Mouse (Mus musculus): ENCODE measurements at regions not wholly inside any gene's neighbourhood (a gene's known extent, or its start where the extent isn't known, plus 50 kb on each side); places are given as distances from the start of the nearest gene placed in this dataset.

DNA sequence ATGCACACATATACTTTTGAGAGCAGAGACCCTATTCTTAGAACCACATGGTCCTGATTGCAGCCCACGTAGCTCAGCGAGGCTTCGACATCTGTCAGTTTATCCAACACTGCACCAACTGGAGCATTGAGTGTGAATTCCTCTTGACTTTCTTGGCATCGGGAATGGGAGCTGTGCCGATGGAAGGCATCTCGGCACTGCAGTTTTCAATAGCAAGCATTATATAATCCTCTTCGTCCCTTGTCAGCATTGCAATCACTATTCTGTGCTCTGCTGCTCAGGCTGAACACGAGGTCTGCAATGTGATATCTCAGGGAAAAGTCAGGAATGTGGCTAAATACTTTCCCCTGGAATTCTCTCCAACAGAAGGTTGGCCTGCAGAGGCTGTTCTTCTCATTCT is 224.6 kb downstream of the Lnpk start:
- DNase-seq (ENCODE audit: low read depth, low spot score), result no peak

DNA sequence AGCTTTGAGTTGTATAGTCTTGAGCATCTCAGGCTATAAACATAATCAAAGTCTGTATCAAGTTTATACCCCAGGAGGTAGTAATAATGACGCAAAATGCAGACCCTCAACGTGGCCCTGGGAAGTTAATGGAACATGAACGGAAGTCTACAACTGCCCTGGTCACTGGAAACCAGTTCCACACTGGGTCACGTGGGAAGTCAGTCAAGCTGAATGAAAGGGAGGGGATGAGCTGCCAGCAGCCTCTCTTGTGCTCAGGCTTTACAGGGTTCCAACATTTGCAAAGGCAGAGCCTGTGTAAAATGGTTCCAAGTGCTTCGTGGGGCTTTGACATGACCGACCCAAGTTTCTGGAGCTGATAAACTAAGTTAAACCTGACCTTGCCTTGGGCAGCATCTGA is 229.4 kb downstream of the Lnpk start:
- no peak for DNase-seq (ENCODE audit: low read depth, low spot score)

DNA sequence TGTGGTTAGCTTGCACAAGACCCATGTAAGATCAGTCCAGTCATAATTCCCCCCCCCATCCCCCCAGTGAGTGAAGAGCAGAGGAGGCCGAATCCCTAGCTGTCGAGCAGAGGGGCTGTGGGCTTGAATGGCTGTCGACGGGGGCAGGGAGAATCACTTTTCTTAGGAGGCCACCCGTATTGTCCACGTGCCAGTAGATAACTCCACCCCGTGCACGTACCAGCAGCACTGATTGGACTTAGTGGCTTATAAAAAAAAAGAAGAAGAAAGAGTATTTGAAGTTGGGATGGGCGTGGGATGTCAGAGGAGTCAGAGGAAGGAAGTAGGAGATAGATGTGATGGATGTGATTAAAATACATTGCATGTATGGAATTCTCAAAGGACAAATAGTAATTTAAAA is 272.9 kb downstream of the Lnpk start:
- no peak for DNase-seq (ENCODE audit: low read depth, low spot score)

DNA sequence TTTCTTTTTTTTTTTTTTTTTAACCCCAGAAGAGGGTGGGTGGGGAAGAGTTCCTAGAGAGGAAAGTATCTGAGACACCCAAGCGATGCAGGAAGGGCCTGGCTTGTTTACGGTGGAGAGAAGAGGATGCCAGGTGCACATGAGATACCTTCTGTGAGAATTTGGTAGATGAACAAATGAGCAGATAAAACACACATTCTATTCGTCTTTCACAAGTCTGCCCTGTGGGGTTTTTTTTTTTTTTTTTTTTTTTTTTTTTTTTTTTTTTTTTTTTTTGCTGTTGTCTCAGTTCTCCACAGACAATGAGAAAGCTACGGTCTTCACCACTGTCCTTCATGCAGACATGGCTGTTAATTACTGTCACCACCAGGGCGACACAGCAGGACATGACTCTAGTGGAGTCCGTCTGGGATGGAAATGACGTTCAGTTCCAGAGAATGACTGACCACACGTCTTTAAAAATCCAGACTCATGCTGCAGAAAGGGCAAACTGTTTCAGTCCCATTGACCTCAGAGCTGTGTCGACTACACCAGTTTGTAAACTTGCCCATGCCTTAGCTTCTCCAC is 278.3 kb downstream of the Lnpk start:
- no peak for DNase-seq (ENCODE audit: low read depth, low spot score)

DNA sequence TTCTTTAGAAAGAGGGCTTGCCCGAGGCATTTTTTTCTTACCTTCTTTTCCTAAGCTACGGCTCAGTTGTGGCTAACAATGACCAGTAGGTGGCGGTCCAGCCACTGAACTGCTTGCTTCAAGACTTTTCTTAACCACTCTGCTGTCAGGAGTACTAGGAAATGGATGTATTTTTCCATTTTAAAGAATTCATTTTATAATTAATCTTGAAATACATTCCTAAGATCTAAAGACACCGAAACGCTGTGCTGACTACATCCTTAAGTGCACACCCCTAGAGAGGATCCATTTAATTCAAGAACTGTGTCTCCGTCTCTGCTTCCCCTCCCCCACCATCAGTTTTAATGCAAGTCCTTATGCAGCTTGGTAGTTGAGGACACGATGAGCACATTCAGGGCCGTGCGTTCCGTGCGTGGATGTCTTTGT is 278.9 kb downstream of the Lnpk start:
- DNase-seq (ENCODE audit: low read depth, low spot score), result peak; percentile 62

DNA sequence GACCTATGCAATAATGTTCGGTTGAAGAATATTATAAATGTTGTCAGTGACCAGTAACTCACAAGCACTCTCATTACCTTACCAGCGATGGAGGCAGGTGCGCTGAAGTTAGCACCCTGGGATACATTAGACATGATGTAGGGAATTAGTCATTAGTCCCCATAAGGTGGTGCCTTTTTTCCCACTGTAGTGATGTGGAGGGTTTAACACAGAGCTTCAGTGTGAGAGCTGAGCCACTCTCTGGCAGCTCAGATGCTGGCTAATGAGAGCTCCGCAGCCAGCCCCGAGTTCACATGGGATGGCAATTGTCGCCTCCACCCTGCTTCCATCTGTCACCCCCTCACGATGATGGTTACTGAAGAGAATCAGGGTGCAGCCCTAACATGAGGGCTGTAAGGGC is 286.6 kb downstream of the Lnpk start:
- DNase-seq (ENCODE audit: low read depth, low spot score), result no peak

DNA sequence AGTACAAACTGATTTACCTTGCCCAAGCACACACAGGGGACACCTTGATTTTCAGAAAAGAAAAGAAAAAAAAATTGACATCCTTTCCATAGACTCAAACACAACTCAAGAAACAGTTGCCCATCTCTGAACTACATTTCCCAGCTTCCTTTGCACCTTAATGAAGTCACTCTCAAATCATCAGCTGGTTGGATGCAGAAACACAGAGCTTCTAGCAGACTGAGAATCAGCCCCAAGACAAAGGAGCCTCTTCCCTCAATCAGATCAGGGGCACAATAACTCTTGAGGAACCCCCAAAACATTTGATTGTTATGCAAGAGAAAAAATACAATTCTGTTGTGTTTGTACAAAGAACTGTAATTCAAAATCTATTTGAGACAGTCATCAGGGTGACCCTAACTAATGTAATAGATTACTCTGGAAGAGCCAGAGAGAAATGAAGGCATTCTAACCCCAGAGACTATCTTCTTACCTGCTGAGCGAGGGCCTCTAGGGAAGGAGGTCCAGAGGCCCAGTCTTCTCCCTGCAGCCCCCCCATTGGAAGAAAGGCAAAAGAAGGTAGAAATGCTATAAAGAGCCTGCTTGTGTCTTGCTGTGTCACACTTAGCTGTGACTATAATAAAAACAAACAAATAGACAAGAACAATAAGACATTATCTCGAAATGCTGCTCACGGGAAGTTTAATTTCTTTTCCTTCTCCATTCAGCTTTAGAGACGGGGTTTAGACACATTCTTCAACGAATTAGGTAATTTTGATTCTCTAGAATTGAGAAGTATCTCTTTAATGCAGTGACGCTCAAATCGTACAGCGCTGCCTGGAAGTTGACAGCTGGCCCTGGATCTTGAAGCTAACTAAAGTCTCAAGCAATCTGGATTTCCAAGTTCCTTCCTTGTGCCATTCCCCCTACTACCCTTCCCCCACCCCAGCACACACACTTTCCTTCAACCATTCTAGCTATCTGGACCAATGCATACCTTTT is 287.5 kb downstream of the Lnpk start:
- no peak for DNase-seq (ENCODE audit: low read depth, low spot score)

DNA sequence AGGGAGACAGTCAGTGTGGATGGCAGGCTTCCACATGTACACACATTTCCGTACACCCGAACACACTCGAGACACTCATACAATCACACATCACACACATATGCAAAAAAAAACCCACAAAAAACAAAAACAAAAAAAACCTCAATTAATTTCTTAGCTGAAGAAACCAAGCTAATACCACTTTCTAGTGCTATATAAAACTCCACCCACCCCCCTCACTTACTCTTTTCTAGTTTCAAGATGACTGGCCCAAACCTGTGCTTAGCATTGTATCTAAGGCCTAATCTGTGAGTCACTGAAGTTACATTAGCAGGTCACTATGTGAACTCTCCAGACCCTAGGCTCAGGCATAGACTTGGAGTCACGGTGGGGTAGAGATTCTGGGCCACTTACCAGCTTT is 293.6 kb downstream of the Lnpk start:
- DNase-seq (ENCODE audit: low read depth, low spot score), result peak; percentile 27

DNA sequence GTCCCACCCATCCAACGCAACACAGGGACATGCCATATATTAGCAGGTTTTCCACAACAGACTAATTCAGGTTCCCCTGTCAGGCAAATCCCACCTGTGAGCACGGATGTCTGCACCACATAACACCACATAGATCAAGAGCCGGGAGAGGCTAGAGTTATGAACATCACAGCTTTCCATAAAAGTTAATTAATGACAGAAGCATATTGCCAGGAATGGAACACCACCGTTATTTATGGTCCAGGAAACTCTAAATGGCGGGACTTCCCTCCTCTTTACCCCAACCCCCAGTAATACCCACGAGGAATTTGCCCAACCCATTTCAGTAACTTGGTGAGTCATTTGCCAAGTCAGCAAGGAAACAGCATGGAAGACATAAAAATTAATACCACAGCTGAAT is 314.3 kb downstream of the Lnpk start:
- DNase-seq (ENCODE audit: low read depth, low spot score), result no peak

DNA sequence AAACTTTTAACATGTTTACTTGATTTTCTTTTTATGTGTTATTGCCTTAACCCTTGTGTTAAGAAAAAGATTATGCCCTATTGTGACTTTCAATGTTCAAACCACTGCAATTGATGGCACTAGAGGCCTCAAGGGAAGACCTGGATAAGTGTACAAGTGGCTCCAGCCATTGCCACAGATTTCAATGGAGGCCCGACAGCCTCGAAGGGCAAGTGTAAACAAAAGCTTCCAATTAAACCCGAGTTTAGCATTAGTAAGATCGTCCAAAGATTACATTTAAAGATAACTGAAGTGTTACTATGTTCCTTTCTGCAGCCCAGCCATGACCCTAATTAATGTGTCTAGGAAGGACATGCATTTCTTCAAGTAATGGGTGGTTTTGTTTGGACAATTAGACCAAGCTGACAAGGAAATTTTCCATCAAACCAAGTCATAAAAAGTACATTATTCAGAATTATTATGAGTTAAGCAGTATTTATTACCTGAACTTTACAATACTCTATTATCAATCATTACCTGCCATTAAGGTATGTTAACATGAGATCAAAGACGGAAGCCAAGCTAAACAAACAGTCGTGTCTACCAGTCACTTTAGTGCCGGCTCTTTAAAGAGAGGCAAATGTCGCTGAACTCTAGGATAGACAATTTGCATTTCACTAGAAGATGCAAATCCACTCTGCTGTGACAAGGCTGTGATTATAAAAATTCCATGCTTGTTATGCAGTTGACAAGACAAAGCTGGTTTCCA is 322.0 kb downstream of the Lnpk start:
- no peak for DNase-seq (ENCODE audit: low read depth, low spot score)

DNA sequence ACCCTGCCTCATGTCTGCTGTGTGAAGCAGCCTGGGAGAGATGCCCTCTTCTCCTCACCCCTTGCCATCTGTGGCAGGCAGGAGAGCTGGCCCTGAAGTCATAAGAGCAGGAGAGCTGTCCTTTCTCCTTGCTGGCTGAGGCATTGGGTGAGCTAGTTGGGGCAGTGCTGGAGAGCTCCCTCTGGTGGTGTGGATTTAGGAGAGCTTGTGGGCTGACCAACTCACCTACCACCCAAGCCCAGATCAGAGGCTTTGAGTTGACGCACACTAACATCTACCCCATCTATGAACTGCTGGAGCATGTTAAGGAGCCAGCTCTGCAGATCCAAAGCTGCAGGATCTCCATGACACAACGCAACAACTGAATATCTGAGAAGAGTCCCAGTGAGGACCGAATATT is 331.7 kb downstream of the Lnpk start:
- DNase-seq (ENCODE audit: low read depth, low spot score), result peak; percentile 14

DNA sequence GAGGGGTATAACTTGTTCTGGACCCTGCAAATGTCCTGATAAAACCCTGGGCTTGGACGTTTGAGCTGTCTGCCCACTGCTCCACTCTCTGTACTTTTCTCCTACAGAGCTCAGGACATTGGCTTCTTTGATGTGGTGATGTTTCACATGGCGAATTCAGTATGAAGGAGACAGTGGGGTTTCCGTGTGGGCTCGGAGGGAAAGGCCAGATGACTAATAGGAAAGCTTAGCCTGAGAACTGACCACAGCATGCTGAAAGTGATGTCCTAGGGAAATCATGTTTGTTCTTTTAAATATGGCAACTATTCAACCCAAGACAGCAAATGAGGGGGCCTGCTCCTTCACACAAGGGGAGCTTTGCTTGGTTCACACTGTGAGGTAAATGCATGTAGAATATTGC is 332.6 kb downstream of the Lnpk start:
- DNase-seq (ENCODE audit: low read depth, low spot score), result no peak

DNA sequence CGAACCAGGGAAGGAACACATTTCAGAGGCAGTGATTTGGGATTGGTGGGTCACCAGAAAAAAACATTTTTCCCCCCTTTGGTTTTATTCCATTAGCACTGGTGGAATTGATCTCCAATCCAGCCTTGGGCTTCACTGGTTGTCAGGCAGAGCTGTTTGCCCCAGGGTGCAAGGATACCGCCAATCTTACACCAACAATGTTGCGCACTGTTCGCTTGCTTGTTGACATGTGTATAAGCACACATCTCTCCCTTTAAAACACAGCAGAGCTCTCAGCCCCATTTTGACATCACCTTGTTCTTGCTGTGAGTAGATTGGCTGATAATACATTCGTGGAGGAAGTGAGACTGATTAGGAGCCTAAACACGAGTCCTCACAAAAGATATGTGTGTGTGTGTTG is 333.1 kb upstream of the Atp5g3 start:
- DNase-seq (ENCODE audit: low read depth, low spot score), result no peak

DNA sequence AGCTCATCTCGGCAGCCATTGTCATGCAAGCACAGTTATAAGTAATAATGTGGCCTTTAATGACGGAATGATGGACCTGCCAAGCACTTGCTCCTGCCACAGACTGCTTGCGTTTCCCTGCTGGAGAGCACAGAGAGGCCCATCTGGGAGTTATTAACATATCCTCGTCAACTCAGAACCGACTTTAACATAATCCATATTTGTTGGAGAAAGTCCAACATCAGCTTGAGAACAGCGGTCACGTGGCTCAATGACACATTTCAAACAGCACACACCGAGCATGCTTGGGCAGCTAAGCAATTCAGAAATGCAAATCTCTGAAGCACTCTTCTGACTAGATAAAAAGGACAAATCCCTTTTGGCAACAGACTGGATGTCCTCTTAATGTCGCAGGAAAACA is 332.7 kb upstream of the Atp5g3 start:
- peak; percentile 10 for DNase-seq (ENCODE audit: low read depth, low spot score)

DNA sequence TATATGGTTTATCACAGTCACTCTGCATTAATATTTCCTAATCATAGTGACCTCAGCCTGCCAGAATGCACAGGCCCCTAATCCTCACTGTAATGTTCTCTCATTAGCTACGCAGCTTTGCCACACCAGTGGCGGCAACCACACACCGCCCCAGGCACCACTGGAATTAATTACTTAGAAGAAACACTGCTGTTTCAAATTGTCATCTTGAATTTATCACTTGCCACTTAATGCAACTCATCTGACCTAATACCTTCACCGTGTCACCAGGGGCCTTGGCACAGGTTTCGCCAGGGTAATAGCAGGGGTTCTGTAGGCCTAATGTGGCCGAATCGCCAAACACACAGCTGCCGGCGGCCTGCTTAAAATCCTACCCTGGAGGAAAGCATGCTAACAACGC is 328.5 kb upstream of the Atp5g3 start:
- no peak for DNase-seq (ENCODE audit: low read depth, low spot score)

DNA sequence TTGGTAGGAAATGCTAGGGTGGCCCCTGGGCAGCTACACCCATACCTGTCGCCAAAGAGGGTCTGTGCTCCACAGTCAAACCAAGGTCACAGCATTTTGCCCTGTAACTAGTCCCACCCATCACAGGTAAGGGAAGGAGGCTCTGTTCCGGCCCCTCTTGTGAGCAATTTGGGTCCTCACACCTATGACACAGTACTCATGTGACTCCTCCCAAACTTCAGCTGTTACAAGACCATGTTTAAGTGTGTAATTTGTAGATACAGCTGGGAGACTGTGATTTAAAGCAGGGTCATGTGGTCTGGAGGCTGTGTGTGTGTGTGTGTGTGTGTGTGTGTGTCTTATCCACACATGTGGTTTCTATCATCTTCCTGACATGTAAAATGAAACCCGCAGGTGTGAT is 306.3 kb upstream of the Atp5g3 start:
- no peak for DNase-seq (ENCODE audit: low read depth, low spot score)

DNA sequence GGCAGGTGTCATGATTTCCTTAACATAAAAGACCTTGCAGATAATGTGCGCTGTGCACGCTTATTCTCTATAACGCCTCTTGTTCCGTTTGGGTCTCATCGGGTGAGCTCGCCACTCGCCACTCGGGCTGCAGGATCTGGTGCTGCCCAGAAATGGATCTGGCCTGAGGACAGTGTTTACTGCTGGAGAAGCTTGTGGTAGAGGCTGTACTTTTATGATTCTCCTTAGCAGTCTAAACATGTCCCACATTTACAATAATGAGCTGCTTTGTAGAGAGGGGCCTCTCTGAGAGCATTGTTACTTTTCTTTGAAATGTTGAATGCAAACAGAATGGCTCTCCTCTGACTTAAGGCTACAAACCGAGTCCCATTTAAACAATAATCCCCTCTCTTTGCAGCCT is 299.1 kb upstream of the Atp5g3 start:
- DNase-seq (ENCODE audit: low read depth, low spot score), result no peak

DNA sequence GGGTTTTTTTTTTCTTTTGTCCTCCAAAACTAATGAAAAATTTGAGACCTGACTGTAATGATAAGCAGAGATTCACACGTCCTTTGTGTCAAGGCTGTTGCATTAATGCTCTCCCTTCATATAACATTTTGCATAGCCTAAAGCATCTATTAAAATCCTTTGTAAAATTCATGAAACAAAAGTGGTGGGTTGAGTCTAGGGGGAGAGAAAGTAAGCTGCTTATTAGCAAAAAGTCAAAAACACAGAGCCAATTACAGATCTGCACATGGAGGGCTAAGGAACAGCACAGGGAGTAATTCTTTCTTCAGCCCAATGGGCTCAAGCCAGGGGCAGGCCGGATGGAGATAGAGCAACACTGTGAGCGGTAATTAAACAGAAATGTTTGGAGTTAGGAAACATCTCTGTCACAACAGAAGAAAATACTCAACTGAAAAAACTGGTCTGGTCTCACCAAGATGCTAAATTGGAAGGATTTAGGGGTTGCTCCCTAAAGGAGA is 298.3 kb upstream of the Atp5g3 start:
- no peak for DNase-seq (ENCODE audit: low read depth, low spot score)

DNA sequence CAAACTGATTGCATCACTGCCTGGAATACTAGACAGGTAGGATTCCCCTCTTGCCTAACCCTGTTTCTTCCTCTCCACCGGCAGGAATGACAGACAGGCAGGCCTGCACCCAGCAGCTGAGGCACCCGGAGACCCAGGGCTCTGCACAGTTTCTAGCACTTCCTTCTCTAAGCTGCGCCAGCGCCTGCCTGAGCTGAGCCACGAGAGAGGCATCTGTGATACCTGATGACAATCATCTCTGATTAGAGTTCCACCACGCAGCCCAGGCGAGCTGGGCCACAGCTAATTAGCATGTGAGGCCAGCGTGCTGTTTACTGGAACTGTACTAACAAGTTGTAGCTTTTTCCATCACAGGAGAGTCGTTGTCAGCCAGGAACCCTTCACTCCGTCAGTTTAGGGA is 296.3 kb upstream of the Atp5g3 start:
- no peak for DNase-seq (ENCODE audit: low read depth, low spot score)

DNA sequence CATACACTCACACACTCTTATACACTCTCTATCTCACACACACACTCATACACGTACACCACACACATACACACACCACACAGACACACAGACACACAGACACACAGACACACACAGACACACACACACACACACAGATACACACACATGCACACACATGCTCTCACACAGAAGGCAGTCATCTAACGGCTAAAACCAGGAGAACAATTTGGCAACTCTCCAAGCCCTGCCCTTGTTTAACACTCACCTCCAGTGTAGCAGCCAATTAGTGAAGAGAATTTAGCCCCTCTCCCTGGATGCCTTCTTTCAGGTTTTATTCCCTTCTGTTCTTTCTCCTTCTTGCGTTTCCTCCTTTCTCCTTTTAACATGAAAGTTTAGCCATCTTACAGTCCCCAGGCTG is 291.6 kb upstream of the Atp5g3 start:
- DNase-seq (ENCODE audit: low read depth, low spot score), result no peak

DNA sequence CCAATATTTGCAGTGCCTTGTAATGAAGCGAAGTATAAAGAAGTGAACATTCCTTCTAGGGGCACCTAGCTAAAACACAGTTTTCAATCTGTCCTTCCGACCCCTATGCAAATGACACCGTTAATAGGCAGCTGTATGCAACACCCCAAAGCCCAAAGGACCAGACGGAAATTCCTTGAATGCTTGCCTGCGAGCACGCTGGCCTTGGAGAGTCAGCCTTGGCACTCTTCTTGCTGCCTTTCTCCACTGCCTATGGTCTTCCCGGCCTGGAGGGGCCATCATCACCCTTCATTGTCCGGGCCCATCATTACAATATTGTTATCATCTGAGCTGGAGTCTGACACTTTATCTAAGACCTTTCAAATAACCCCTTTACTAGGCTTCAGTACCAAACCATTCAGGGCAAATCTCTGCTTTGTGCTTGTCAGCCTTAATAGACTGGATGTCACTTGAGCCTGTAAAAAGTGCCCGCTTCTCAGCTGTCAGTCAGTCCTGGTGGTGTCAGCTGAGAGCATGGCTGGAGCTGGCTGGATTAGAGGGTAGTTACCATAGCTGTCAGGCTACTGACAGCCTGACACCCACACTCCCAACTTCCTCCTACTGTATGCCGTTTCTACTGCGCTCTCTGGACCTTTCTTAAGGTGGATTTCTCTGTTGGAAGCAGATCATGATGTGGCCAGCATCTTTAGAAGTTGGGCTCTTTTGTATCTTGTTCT is 290.6 kb upstream of the Atp5g3 start:
- DNase-seq (ENCODE audit: low read depth, low spot score), result no peak

DNA sequence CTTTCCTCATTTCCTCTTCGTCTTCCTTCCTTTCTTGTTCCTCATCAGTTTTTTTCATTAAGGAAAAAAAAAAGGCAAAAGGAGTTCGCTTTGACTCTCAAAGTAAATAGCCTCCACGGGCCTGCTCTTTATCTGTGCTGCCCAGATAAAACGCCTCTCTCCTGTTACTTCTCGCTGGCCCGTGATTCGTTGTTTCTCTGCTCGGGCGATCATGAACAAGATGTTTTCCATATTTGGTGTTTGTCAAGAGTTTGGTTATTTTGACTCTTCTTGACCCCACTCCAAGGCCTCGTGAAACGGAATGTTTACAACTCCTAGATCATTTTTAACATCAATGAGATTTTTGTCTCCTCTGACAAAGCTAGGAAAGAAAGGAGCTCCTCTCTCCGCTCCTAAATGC is 288.4 kb upstream of the Atp5g3 start:
- DNase-seq (ENCODE audit: low read depth, low spot score), result no peak

All from A20 (cell line).